ENCODE assay signal across 21 mouse cellular contexts in genomic region chr3:34076058-34076759, GRCm38 (mm10). TPM values are rescaled to one million over a fixed set of nuclear protein-coding genes. Genes with fewer than 3 reads are reported as not detected.
DNase-seq lines count a peak whose midpoint lies in the region; ATAC-seq and TF ChIP-seq lines count a peak whose summit lies in the region.
"Had no signal": no experiment of that assay in that cellular context is flagged by ENCODE, and none has a peak within 500 bp of the region (broad histone marks: within the 10 kb centered on the region; RNA-seq: fewer than 3 reads in every experiment).

No protein-coding gene starts in this region.

- H3K27ac ChIP-seq in kidney, embryonic 14.5 days (ENCODE audit: low read depth, low read length): no peak overlapping the region
- H3K27ac ChIP-seq in brown adipose tissue, adult 24 weeks (replicated peaks; ENCODE audit: low read depth, low read length): 0 out of 2 replicates have a peak overlapping the region, but pooled peaks have one; percentile 47
- 0 out of 2 replicates have a peak overlapping the region, but pooled peaks have one; percentile 18 for H3K27ac ChIP-seq in kidney, embryonic 16.5 days (ENCODE audit: low read length)
- H3K27ac ChIP-seq in hindbrain, embryonic 12.5 days: no peak overlapping the region
- H3K27ac ChIP-seq: embryonic facial prominence, embryonic 15.5 days; forebrain, embryonic 10.5 days; lung, embryonic 15.5 days; midbrain, embryonic 13.5 days; neural tube, embryonic 15.5 days had no signal

- peaks cover 41% of the 10 kb centered on the region for H3K36me3 ChIP-seq in kidney, embryonic 14.5 days (ENCODE audit: control insufficient read depth, insufficient read depth, low read length)
- H3K36me3 ChIP-seq in kidney, embryonic 16.5 days (ENCODE audit: insufficient read depth, low read length): peaks cover 25% of the 10 kb centered on the region
- peaks cover 32% of the 10 kb centered on the region for H3K36me3 ChIP-seq in myocyte (ENCODE audit: control insufficient read depth, insufficient read depth)
- H3K36me3 ChIP-seq in hindbrain, embryonic 12.5 days: peaks cover 17% of the 10 kb centered on the region

- no peak for ATAC-seq in kidney, embryonic 14.5 days (ENCODE audit: low FRiP score, low TSS enrichment)
- peak; percentile 64; the same call in 1 of the 2 replicates for ATAC-seq in kidney, embryonic 16.5 days (ENCODE audit: low FRiP score, low TSS enrichment)
- ATAC-seq in hindbrain, embryonic 12.5 days (ENCODE audit: low FRiP score): no peak
- ATAC-seq: hindbrain, embryonic 16.5 days; midbrain, embryonic 13.5 days had no signal

- no peaks in the 10 kb centered on the region for H3K79me2 ChIP-seq in myocyte (ENCODE audit: control insufficient read depth, insufficient read depth)

- H3K4me1 ChIP-seq in kidney, embryonic 14.5 days (ENCODE audit: control insufficient read depth, insufficient read depth, low read length): 0 out of 2 replicates have a peak, but pooled peaks cover 3% of the 10 kb centered on the region
- peaks cover 4% of the 10 kb centered on the region for H3K4me1 ChIP-seq in brown adipose tissue, adult 24 weeks (ENCODE audit: control insufficient read depth, insufficient read depth, insufficient read length, low read length)
- peaks cover 9% of the 10 kb centered on the region; the same call in 1 of the 2 replicates for H3K4me1 ChIP-seq in kidney, embryonic 16.5 days (ENCODE audit: insufficient read depth, low read length)
- H3K4me1 ChIP-seq in hindbrain, embryonic 12.5 days: peaks cover 8% of the 10 kb centered on the region

- WGBS in kidney, embryonic 14.5 days: 62% methylated on average over 6 of the region's 6 CpGs
- 65% methylated on average over 6 of the region's 6 CpGs for WGBS in kidney, embryonic 16.5 days
- 89% methylated on average over 6 of the region's 6 CpGs for WGBS in hindbrain, embryonic 12.5 days

- no peak overlapping the region for H3ac ChIP-seq in myocyte (ENCODE audit: control insufficient read depth, insufficient read length)

- H3K4me2 ChIP-seq in kidney, embryonic 14.5 days (replicated peaks; ENCODE audit: low read depth, low read length): no peak overlapping the region
- H3K4me2 ChIP-seq in kidney, embryonic 16.5 days (replicated peaks; ENCODE audit: low read depth, low read length): no peak overlapping the region
- H3K4me2 ChIP-seq in myocyte (ENCODE audit: low read depth): no peak overlapping the region
- H3K4me2 ChIP-seq in hindbrain, embryonic 12.5 days (replicated peaks): no peak overlapping the region
- H3K4me2 ChIP-seq: embryonic facial prominence, embryonic 15.5 days; lung, embryonic 15.5 days; midbrain, embryonic 13.5 days; neural tube, embryonic 15.5 days had no signal

- no peak for TF ChIP-seq POLR2A in myocyte (IDR thresholded peaks at IDR 0.05; ENCODE audit: insufficient read length, low read depth)

- H3K9me3 ChIP-seq in kidney, embryonic 14.5 days (ENCODE audit: control insufficient read depth, low read length): no peaks in the 10 kb centered on the region
- H3K9me3 ChIP-seq in kidney, embryonic 16.5 days (ENCODE audit: low read length): no peaks in the 10 kb centered on the region
- H3K9me3 ChIP-seq in hindbrain, embryonic 12.5 days (replicated peaks): no peaks in the 10 kb centered on the region
- H3K9me3 ChIP-seq: embryonic facial prominence, embryonic 15.5 days; forebrain, embryonic 10.5 days; lung, embryonic 15.5 days; midbrain, embryonic 13.5 days; neural tube, embryonic 15.5 days had no signal

- no peaks in the 10 kb centered on the region for H3K27me3 ChIP-seq in kidney, embryonic 14.5 days (ENCODE audit: control insufficient read depth, insufficient read depth, low read length)
- no peaks in the 10 kb centered on the region for H3K27me3 ChIP-seq in kidney, embryonic 16.5 days (ENCODE audit: insufficient read depth, low read length)
- no peaks in the 10 kb centered on the region for H3K27me3 ChIP-seq in myocyte (ENCODE audit: control insufficient read depth, insufficient read depth, insufficient read length)
- no peaks in the 10 kb centered on the region for H3K27me3 ChIP-seq in hindbrain, embryonic 12.5 days
- H3K27me3 ChIP-seq: embryonic facial prominence, embryonic 15.5 days; lung, embryonic 15.5 days; midbrain, embryonic 13.5 days; neural tube, embryonic 15.5 days had no signal

- peak; percentile 15 for DNase-seq in kidney, adult 11 months
- no peak for DNase-seq in right cerebral cortex, postnatal 25 days
- DNase-seq: adrenal gland, postnatal 25 days; cerebellum, adult 9-11 months; embryo, embryonic 11 days; heart, adult 11 months; heart, postnatal 14 days; layer of hippocampus, postnatal 36 days; left cerebral cortex, postnatal 4 days; thymus, postnatal 36 days had no signal

- no peak overlapping the region for H3K9ac ChIP-seq in kidney, embryonic 14.5 days (ENCODE audit: low read depth, low read length)
- H3K9ac ChIP-seq in kidney, embryonic 16.5 days (replicated peaks; ENCODE audit: low read length): no peak overlapping the region
- no peak overlapping the region for H3K9ac ChIP-seq in hindbrain, embryonic 12.5 days
- H3K9ac ChIP-seq: embryonic facial prominence, embryonic 15.5 days; lung, embryonic 15.5 days; midbrain, embryonic 13.5 days; neural tube, embryonic 15.5 days had no signal

- no peak overlapping the region for H3K4me3 ChIP-seq in kidney, embryonic 14.5 days (ENCODE audit: low read length)
- no peak overlapping the region for H3K4me3 ChIP-seq in brown adipose tissue, adult 24 weeks (ENCODE audit: insufficient read depth, low read depth, low read length)
- H3K4me3 ChIP-seq in kidney, embryonic 16.5 days (ENCODE audit: low read length): no peak overlapping the region
- no peak overlapping the region for H3K4me3 ChIP-seq in myocyte
- no peak overlapping the region for H3K4me3 ChIP-seq in hindbrain, embryonic 12.5 days
- H3K4me3 ChIP-seq: embryonic facial prominence, embryonic 15.5 days; forebrain, embryonic 10.5 days; lung, embryonic 15.5 days; midbrain, embryonic 13.5 days; neural tube, embryonic 15.5 days had no signal

TF ChIP-seq in myocyte, 11 proteins besides CTCF, POLR2A, EP300 and RAD21:
- TF ChIP-seq POLR2AphosphoS2 (IDR thresholded peaks at IDR 0.05; ENCODE audit: insufficient read length, low read depth) (peak; percentile 45), TCF12 (IDR thresholded peaks at IDR 0.05; ENCODE audit: insufficient read depth, poor library complexity, severe bottlenecking) (no peak)

RNA-seq across cellular contexts. Expression of gene Dnajc19, which starts 4.9 kb away (rescaled TPM):
- 169 and 238 TPM in 2 replicates for polyA plus RNA-seq in kidney, embryonic 14.5 days (2014; fragmentation: Nextera tagmentation; extraction: Ambion mirVana)
- polyA plus RNA-seq in brown adipose tissue, adult 24 weeks (2012; ENCODE audit: insufficient read depth, insufficient read length, missing spikeins): 300 and 385 TPM in 2 replicates
- polyA plus RNA-seq in kidney, embryonic 16.5 days (2015; fragmentation: Nextera tagmentation; extraction: Ambion mirVana): 131 and 147 TPM in 2 replicates
- polyA plus RNA-seq in myocyte (2012; fragmentation: generic; extraction: Trizol): 47.7 TPM
- 117 and 132 TPM in 2 replicates for polyA plus RNA-seq in hindbrain, embryonic 12.5 days (2016; fragmentation: Nextera tagmentation; extraction: Ambion mirVana)

RNA-seq across cellular contexts. Expression of gene Fxr1, which starts 56.5 kb away (rescaled TPM):
- polyA plus RNA-seq in kidney, embryonic 14.5 days (2014; fragmentation: Nextera tagmentation; extraction: Ambion mirVana): 66.4 and 68.7 TPM in 2 replicates
- polyA plus RNA-seq in brown adipose tissue, adult 24 weeks (2012; ENCODE audit: insufficient read depth, insufficient read length, missing spikeins): 95.6 and 116 TPM in 2 replicates
- polyA plus RNA-seq in kidney, embryonic 16.5 days (2015; fragmentation: Nextera tagmentation; extraction: Ambion mirVana): 55.9 and 57.6 TPM in 2 replicates
- polyA plus RNA-seq in myocyte (2012; fragmentation: generic; extraction: Trizol): 63.2 TPM
- 56.4 and 59.9 TPM in 2 replicates for polyA plus RNA-seq in hindbrain, embryonic 12.5 days (2016; fragmentation: Nextera tagmentation; extraction: Ambion mirVana)

Comparison
In these comparisons a context has a peak if more than half of its experiments do, and no peak if none do; other contexts are left out.
1. H3K27ac ChIP-seq: peak in brown adipose tissue, adult 24 weeks (single experiment) and kidney, embryonic 16.5 days (single experiment); none in kidney, embryonic 14.5 days (single experiment) and hindbrain, embryonic 12.5 days (single experiment).